Mouse (Mus musculus): ENCODE measurements at regions not wholly inside any gene's neighbourhood (a gene's known extent, or its start where the extent isn't known, plus 50 kb on each side); places are given as distances from the start of the nearest gene placed in this dataset.
A peak's percentile ranks its signal among the peaks of the same experiment; 100 is the strongest.

DNA sequence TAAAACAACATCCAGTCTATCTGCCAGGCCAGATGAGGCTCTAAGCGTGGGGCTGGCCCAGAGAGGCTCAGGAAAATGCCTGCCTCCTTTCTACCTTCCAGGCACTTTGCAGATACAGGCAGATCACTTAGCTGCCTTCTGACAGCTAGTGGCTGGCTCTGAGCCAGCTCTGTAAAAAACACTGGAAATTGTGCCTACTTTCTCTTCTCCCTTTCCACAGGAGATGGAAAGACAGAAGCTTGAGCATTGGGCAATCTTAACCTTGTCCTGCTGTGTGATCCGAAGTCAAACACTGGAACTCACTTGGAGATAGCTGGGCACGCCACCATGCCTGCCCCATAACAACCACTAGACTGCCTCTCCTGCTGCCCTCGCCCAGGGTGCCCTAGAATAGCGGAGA is 93.0 kb upstream of the Zmiz1 start:
- H3K27me3 ChIP-seq (ENCODE audit: insufficient read depth, low read length), result no peaks in the 10 kb centered on the region
- no peak for TF ChIP-seq CTCF (IDR thresholded peaks at IDR 0.05; ENCODE audit: low read depth)
- H3K9me3 ChIP-seq (ENCODE audit: low read depth, low read length), result no peaks in the 10 kb centered on the region
- DNase-seq (peak; percentile 70), ATAC-seq (ENCODE audit: insufficient read depth) (no peak)
- no peak overlapping the region for H3K27ac ChIP-seq (ENCODE audit: low read depth)
- 0 out of 2 replicates have a peak, but pooled peaks cover 3% of the 10 kb centered on the region for H3K4me1 ChIP-seq (ENCODE audit: insufficient read depth)
- no peak overlapping the region for H3K9ac ChIP-seq
- no peak overlapping the region for H3K4me2 ChIP-seq
- WGBS, result 66% methylated on average over 5 of the region's 5 CpGs
- no peaks in the 10 kb centered on the region for H3K36me3 ChIP-seq (ENCODE audit: insufficient read depth)
- no peak overlapping the region for H3K4me3 ChIP-seq (ENCODE audit: low read depth, low read length)

DNA sequence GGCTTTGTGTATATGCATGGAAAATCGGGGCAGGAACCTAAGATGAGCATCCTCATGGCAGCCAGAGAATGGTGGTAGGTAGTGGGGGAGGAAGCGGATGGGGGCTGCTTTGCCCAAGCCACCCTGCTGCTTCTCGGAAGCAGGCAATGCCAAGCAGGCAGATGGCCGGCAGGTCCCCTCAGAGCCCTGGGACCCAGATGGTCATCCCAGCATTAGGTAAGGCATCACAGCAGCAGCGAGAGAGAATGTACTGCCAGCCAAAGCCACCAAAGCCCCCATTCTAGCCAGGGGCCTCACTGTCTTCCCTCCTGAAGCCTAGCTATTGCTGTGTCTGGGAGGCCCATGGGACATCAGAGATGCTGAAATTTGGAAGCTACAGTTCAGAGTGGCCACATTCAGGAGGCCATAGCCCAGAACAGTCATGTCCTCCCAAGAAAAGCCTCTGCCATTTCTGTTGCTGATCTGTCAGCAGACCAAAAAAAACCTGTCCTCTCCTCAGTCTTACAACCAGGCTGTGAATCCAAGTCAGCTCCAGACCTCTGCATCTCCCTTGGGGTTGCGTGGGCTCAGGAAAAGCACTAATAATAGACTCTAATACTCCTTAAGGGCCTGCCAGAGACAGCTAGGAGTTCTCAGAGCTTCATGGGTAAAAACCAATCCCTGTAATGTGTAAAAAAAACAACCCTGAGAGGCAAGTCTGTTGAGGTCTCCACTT is 88.5 kb upstream of the Zmiz1 start:
- H3K27ac ChIP-seq (ENCODE audit: low read depth), result no peak overlapping the region

DNA sequence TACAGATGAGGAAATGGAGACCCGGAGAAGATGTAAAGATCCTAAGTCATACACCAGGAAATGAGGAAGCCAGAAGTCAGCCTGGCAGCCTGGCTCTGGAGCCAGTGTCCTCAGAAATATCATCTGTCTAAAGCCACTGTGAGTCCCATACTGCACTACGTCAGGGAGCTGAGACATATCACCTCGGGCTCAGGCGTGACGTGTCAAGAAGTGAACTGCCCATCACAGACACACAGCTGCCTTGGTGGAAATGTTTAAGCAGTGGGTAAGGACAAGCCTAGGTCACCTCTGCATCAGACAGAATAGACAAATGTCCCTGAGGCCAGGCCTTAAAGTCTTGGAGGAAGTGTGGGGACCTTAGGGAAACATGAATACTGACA is 88.0 kb upstream of the Zmiz1 start:
- ATAC-seq (ENCODE audit: insufficient read depth) (no peak; the same call in 1 of the 2 replicates), DNase-seq (no peak)
- no peak overlapping the region for H3K9ac ChIP-seq
- H3K27me3 ChIP-seq (ENCODE audit: insufficient read depth, low read length), result no peaks in the 10 kb centered on the region
- no peaks in the 10 kb centered on the region for H3K9me3 ChIP-seq (ENCODE audit: low read depth, low read length)
- H3K4me2 ChIP-seq, result no peak overlapping the region
- TF ChIP-seq CTCF (IDR thresholded peaks at IDR 0.05; ENCODE audit: low read depth), result no peak
- H3K4me3 ChIP-seq (ENCODE audit: low read depth, low read length), result no peak overlapping the region
- H3K36me3 ChIP-seq (ENCODE audit: insufficient read depth), result no peaks in the 10 kb centered on the region
- 51% methylated on average over 5 of the region's 5 CpGs for WGBS
- H3K4me1 ChIP-seq (ENCODE audit: insufficient read depth), result peaks cover 9% of the 10 kb centered on the region; the same call in 1 of the 2 replicates
- peak overlapping the region; percentile 33; the same call in 1 of the 2 replicates for H3K27ac ChIP-seq (ENCODE audit: low read depth)

More for the DNA sequence above, 88.5 kb upstream of the Zmiz1 start:
- Histone ChIP-seq H3K27me3 (ENCODE audit: insufficient read depth, low read length) (no peaks in the 10 kb centered on the region), H3K4me1 (ENCODE audit: insufficient read depth) (peaks cover 10% of the 10 kb centered on the region; the same call in 1 of the 2 replicates), H3K4me2 (no peak overlapping the region), H3K4me3 (ENCODE audit: low read depth, low read length) (no peak overlapping the region), H3K9me3 (ENCODE audit: low read depth, low read length) (no peaks in the 10 kb centered on the region), H3K36me3 (ENCODE audit: insufficient read depth) (no peaks in the 10 kb centered on the region), H3K9ac (no peak overlapping the region)
- no peak for TF ChIP-seq CTCF (IDR thresholded peaks at IDR 0.05; ENCODE audit: low read depth)
- no peak for ATAC-seq (ENCODE audit: insufficient read depth)
- WGBS, result 84% methylated on average over 6 of the region's 6 CpGs
- DNase-seq, result no peak

DNA sequence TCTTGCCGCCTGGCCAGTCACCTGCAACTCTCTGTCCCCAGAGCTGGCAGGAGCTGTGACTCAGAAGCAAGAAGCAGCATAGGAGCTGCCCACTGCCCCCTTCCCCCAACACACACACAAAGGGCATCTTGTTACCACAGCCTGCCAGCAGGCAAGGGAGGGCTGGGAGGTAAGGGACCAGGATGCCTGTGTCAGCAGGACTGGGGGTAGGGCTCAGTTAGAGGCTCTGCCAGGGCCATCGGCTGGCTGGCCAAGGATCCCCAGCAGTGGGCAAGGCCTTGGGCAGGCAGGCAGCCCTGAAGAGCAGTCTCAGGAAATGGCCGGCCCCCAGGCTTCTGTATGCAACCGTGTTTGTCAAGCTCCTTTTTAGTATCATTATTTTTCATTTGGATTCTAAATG is 87.3 kb upstream of the Zmiz1 start:
- 31% methylated on average over 4 of the region's 4 CpGs for WGBS
- Histone ChIP-seq H3K9ac (no peak overlapping the region), H3K4me3 (ENCODE audit: low read depth, low read length) (no peak overlapping the region), H3K9me3 (ENCODE audit: low read depth, low read length) (no peaks in the 10 kb centered on the region), H3K27ac (ENCODE audit: low read depth) (peak overlapping the region; percentile 33; the same call in 1 of the 2 replicates), H3K4me2 (no peak overlapping the region), H3K36me3 (ENCODE audit: insufficient read depth) (no peaks in the 10 kb centered on the region), H3K4me1 (ENCODE audit: insufficient read depth) (peaks cover 9% of the 10 kb centered on the region; the same call in 1 of the 2 replicates), H3K27me3 (ENCODE audit: insufficient read depth, low read length) (no peaks in the 10 kb centered on the region)
- ATAC-seq (ENCODE audit: insufficient read depth), result peak; percentile 62
- DNase-seq, result peak; percentile 22
- TF ChIP-seq CTCF (IDR thresholded peaks at IDR 0.05; ENCODE audit: low read depth), result no peak

DNA sequence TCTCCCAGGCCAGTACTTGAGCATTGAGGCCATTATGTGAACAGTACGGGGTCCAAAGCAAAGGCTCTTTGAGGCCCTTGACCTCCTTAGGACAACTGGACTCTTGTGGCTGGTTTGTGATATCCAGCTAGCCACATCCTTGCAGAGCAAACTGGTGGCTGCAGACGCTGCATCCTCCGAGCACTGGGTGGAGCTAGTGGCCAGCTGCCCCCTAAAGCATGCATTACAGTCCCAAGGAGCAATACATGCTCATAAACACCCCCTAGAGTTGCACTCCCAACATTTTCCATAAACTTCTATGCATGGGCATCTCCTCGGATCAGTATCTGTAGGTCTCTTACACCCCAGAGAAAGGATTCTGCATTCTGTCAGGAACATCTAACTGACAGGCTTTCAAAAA is 86.4 kb upstream of the Zmiz1 start:
- H3K36me3 ChIP-seq (ENCODE audit: insufficient read depth), result no peaks in the 10 kb centered on the region
- peaks cover 14% of the 10 kb centered on the region for H3K4me1 ChIP-seq (ENCODE audit: insufficient read depth)
- no peak overlapping the region for H3K9ac ChIP-seq
- H3K4me3 ChIP-seq (ENCODE audit: low read depth, low read length), result no peak overlapping the region
- H3K9me3 ChIP-seq (ENCODE audit: low read depth, low read length), result no peaks in the 10 kb centered on the region
- WGBS, result 45% methylated on average over 4 of the region's 4 CpGs
- DNase-seq (peak; percentile 37), ATAC-seq (ENCODE audit: insufficient read depth) (no peak)
- no peaks in the 10 kb centered on the region for H3K27me3 ChIP-seq (ENCODE audit: insufficient read depth, low read length)
- no peak overlapping the region for H3K27ac ChIP-seq (ENCODE audit: low read depth)
- TF ChIP-seq CTCF (IDR thresholded peaks at IDR 0.05; ENCODE audit: low read depth), result peak; percentile 47; the same call in 1 of the 2 replicates
- no peak overlapping the region for H3K4me2 ChIP-seq

DNA sequence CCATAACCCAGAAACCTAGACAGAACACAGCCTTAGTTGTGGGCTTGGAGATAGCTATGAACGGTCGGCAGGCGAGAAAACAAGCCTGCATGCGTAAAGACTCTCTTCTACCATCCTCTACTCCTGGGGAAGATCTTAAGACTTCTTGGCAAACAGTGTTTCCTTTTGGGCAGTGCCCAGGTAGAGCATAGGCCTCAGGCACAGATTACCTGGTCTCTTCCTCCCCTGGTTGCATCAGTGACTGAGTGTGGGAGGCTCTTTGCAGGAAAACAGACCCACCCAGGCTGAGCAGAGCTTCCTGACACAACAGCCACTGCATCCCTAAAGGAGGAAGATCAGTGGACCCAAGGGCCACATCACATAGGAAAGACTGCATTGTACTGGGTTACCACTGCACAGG is 85.8 kb upstream of the Zmiz1 start:
- Histone ChIP-seq H3K27me3 (ENCODE audit: insufficient read depth, low read length) (no peaks in the 10 kb centered on the region), H3K9me3 (ENCODE audit: low read depth, low read length) (no peaks in the 10 kb centered on the region), H3K4me3 (ENCODE audit: low read depth, low read length) (no peak overlapping the region), H3K36me3 (ENCODE audit: insufficient read depth) (no peaks in the 10 kb centered on the region), H3K4me1 (ENCODE audit: insufficient read depth) (peaks cover 14% of the 10 kb centered on the region), H3K27ac (ENCODE audit: low read depth) (no peak overlapping the region), H3K9ac (no peak overlapping the region), H3K4me2 (no peak overlapping the region)
- TF ChIP-seq CTCF (IDR thresholded peaks at IDR 0.05; ENCODE audit: low read depth), result no peak
- DNase-seq (no peak), ATAC-seq (ENCODE audit: insufficient read depth) (no peak)
- 90% methylated on average over 4 of the region's 4 CpGs for WGBS

DNA sequence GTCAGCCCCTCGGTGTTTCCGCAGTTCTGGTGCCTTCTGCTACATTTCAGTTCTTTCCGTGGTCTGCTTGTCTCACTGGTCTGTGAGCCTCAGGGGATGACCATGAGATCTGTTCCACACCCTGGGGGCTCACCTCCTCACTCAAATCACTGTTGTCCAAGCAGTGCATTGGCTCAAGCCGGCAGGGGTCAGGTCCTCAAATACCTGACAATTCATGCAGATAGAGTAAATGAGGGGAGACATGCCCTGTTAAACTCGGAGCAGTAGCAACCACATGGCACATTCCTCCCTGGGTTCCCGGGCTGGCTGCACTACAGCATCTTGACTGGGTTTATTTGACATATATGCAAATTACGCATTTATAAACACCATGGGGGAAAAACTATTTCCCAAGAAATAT is 84.0 kb upstream of the Zmiz1 start:
- DNase-seq (no peak), ATAC-seq (ENCODE audit: insufficient read depth) (no peak)
- TF ChIP-seq CTCF (IDR thresholded peaks at IDR 0.05; ENCODE audit: low read depth), result no peak
- 73% methylated on average over 7 of the region's 7 CpGs for WGBS
- no peak overlapping the region for H3K9ac ChIP-seq
- H3K9me3 ChIP-seq (ENCODE audit: low read depth, low read length), result no peaks in the 10 kb centered on the region
- no peaks in the 10 kb centered on the region for H3K36me3 ChIP-seq (ENCODE audit: insufficient read depth)
- no peaks in the 10 kb centered on the region for H3K27me3 ChIP-seq (ENCODE audit: insufficient read depth, low read length)
- H3K27ac ChIP-seq (ENCODE audit: low read depth), result no peak overlapping the region
- H3K4me1 ChIP-seq (ENCODE audit: insufficient read depth), result peaks cover 19% of the 10 kb centered on the region
- no peak overlapping the region for H3K4me3 ChIP-seq (ENCODE audit: low read depth, low read length)
- no peak overlapping the region for H3K4me2 ChIP-seq

Measured in lung, embryonic 14.5 days (tissue).